Mouse (Mus musculus): ENCODE data around the gene Grm8. TPM values are rescaled to one million over a fixed set of nuclear protein-coding genes. Genes with fewer than 3 reads are reported as not detected.

Grm8 gene
- polyA plus RNA-seq, 1 experiment from 2014 or later, result not detected

DNA sequence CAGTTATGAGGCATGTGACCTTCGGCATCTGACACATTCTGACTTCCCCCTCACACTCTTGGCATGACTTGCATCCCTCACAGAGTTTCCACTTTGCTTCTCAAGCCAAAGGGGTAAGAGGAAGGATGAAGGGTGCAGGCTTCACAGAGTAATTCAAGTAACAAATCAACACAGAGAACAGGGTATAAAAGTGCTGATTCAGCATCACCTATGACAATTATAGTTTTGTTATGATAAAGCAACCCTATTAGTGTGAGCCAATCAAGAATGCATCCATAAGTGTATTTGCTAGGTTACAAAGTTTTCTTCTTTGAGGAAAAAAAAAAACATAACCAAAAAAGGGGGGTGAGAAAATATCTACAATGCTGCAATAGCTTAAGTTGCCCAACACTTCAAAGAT lies 117.3 kb downstream of the Grm8 start:
- no peaks in the 10 kb centered on the region for H3K4me1 ChIP-seq
- H3K27ac ChIP-seq, result no peak overlapping the region
- H3K27me3 ChIP-seq, result no peaks in the 10 kb centered on the region
- no peaks in the 10 kb centered on the region for H3K36me3 ChIP-seq
- no peaks in the 10 kb centered on the region for H3K9me3 ChIP-seq
- H3K9ac ChIP-seq, result no peak overlapping the region
- H3K4me3 ChIP-seq, result no peak overlapping the region
- 77% methylated on average over 1 of the region's 1 CpGs for whole genome bisulfite sequencing
- ATAC-seq (ENCODE audit: borderline replicate concordance, extremely low read depth, low FRiP score, low TSS enrichment), result no peak
- H3K4me2 ChIP-seq, result no peak overlapping the region

DNA sequence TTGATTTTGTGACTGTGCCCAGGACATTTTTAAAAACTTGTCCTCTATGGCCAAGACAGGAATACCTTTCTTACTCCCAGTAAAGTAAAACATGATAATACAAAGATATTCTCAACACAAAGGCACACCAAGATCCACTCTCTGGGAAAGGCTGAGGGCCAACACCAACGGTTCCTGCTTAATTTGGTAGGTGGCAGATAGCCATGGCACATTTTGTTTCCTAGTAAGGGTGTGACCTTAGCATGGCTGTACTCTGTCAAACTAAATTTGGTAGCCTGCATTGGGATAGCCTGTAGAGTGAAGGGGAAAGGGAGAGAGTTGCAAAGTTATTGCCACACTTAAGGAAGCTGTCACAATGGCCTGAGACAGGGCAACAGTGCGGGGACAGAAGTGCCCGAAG lies 128.0 kb downstream of the Grm8 start:
- Histone ChIP-seq H3K27me3 (no peaks in the 10 kb centered on the region), H3K9me3 (no peaks in the 10 kb centered on the region), H3K9ac (no peak overlapping the region), H3K27ac (no peak overlapping the region), H3K4me2 (no peak overlapping the region), H3K4me1 (no peaks in the 10 kb centered on the region), H3K4me3 (no peak overlapping the region), H3K36me3 (no peaks in the 10 kb centered on the region)
- no peak for ATAC-seq (ENCODE audit: borderline replicate concordance, extremely low read depth, low FRiP score, low TSS enrichment)
- 69% methylated on average over 3 of the region's 3 CpGs for WGBS

DNA sequence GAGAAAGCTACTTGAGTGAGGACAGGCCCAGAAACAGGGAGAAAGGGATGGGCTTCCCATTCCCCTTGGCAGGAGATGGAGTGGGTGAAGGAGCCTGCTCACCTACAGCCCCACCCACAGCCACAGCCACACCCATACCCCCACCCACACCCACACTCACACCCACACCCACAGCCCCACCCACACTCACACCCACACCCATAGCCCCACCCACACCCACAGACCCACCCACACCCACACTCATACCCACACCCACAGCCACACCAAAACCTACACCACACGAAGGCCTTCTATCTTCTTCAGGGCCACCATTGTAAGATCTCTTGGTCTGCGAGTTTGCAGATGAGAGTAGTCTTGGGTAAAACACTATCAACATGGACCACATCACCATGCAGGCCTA lies 137.7 kb downstream of the Grm8 start:
- 84% methylated on average over 2 of the region's 2 CpGs for WGBS
- Histone ChIP-seq H3K36me3 (no peaks in the 10 kb centered on the region), H3K9me3 (no peaks in the 10 kb centered on the region), H3K27me3 (no peaks in the 10 kb centered on the region), H3K4me1 (no peaks in the 10 kb centered on the region), H3K9ac (no peak overlapping the region), H3K4me3 (no peak overlapping the region), H3K4me2 (no peak overlapping the region), H3K27ac (no peak overlapping the region)
- no peak for ATAC-seq (ENCODE audit: borderline replicate concordance, extremely low read depth, low FRiP score, low TSS enrichment)

DNA sequence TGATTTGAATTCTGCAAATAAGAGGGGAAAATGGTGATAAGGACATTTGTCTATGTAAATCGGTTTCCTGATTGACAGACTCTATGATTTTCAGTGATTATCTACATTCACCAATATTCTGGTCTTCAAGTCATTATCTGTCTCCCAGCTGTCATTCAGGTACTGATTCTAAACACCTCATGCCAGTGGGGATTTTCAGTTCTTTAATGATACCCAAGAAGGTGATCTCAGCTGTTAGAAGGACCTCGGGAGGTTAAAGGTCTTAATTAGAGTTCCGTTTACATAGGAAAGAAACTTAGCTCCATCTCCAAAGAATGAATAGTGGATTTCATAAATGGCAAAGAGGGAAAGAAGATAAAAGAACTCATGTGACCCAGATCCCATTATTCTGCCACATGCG lies 143.7 kb downstream of the Grm8 start:
- H3K9me3 ChIP-seq, result no peaks in the 10 kb centered on the region
- no peak overlapping the region for H3K4me2 ChIP-seq
- H3K4me1 ChIP-seq, result no peaks in the 10 kb centered on the region
- WGBS, result 72% methylated on average over 4 of the region's 4 CpGs
- H3K36me3 ChIP-seq, result no peaks in the 10 kb centered on the region
- no peak overlapping the region for H3K9ac ChIP-seq
- no peak for ATAC-seq (ENCODE audit: borderline replicate concordance, extremely low read depth, low FRiP score, low TSS enrichment)
- H3K27me3 ChIP-seq, result no peaks in the 10 kb centered on the region
- H3K27ac ChIP-seq, result no peak overlapping the region
- no peak overlapping the region for H3K4me3 ChIP-seq

DNA sequence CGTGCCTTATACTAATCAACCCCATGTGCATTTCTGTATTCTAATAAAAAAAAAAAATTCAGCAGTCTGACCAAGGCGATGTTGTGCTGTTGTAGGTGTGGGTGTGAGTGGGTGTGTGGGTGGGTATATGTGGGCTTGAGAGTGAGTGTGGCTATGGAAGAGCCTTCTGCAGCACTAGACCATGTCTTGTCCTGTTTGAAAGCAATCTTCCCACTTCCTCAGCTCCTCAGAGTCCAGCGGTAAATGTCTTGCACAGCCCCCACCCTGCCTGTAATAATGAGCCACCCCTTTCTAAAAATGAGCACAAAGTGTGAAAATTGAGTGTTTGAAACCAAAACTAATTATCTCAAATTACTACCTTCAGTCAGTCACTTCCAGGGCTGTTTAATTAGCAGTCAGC lies 152.4 kb downstream of the Grm8 start:
- Histone ChIP-seq H3K27ac (no peak overlapping the region), H3K4me2 (no peak overlapping the region), H3K36me3 (no peaks in the 10 kb centered on the region), H3K27me3 (no peaks in the 10 kb centered on the region), H3K9ac (no peak overlapping the region), H3K4me3 (no peak overlapping the region), H3K4me1 (no peaks in the 10 kb centered on the region), H3K9me3 (no peaks in the 10 kb centered on the region)
- ATAC-seq (ENCODE audit: borderline replicate concordance, extremely low read depth, low FRiP score, low TSS enrichment), result no peak
- WGBS, result 88% methylated on average over 3 of the region's 3 CpGs

DNA sequence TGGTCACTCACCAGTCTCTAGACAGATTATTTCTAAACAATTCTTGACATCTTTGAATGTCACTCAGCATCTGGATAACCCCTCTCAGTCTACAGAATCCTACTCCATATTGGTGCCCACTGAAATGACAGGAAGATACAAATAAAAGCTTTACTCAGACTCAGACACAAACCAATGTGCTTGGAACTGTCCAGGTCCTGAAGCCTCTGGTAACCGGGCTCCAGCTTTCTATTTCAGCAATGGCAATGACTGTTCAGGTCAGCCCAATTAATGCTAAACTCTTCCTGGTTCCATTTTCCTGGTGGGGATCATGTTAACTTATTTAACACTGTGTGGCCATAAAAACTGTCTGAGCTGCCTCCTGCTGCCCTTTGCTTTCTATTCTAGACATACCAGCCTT lies 153.0 kb downstream of the Grm8 start:
- ATAC-seq (ENCODE audit: borderline replicate concordance, extremely low read depth, low FRiP score, low TSS enrichment), result no peak
- Histone ChIP-seq H3K9ac (no peak overlapping the region), H3K27ac (no peak overlapping the region), H3K36me3 (no peaks in the 10 kb centered on the region), H3K9me3 (no peaks in the 10 kb centered on the region), H3K4me2 (no peak overlapping the region), H3K27me3 (no peaks in the 10 kb centered on the region), H3K4me1 (no peaks in the 10 kb centered on the region), H3K4me3 (no peak overlapping the region)
- 30% methylated on average over 1 of the region's 1 CpGs for WGBS

DNA sequence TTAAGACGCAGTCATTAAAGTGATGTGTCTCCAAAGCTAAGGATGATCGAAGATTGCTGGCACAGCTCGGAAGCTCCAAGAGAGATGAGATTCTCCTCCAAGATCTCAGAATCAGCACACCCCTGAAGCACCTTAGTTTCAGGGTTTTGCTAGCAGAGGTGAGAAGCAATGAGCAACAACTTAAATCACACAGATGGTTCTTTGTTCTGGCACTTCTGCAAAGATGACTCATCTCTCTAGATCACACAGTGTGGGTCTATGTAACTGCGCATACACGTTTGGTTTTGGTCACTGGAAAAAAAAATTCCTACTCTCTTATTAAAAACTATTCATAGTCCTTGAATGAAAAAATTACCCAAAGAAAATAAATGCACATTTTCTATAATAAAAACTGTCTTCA lies 157.6 kb downstream of the Grm8 start:
- Histone ChIP-seq H3K4me3 (no peak overlapping the region), H3K9me3 (no peaks in the 10 kb centered on the region), H3K27ac (no peak overlapping the region), H3K36me3 (no peaks in the 10 kb centered on the region), H3K4me2 (no peak overlapping the region), H3K9ac (no peak overlapping the region), H3K4me1 (no peaks in the 10 kb centered on the region), H3K27me3 (no peaks in the 10 kb centered on the region)
- ATAC-seq (ENCODE audit: borderline replicate concordance, extremely low read depth, low FRiP score, low TSS enrichment), result no peak
- 84% methylated on average over 5 of the region's 5 CpGs for WGBS

DNA sequence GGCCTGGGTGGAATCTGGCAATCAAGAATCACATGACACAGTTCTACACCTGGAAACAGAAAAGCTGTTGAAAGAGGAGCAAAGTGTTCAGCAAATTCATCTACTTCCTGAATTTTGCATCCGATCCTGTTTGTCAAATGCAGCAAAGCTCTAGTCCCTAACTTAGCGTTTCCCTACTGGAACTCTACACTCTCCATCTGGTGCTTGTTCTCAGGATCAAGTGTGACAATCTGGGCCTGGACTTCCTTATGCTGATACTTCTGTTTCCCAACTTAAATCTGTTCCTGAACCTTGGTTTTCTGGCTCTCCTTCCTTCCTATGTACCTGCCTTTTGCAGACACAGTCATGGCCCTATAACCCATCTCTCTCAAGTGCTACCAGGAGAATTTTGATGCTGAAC lies 166.1 kb downstream of the Grm8 start:
- no peak overlapping the region for H3K4me2 ChIP-seq
- WGBS, result 77% methylated on average over 2 of the region's 2 CpGs
- no peak overlapping the region for H3K9ac ChIP-seq
- H3K27me3 ChIP-seq, result no peaks in the 10 kb centered on the region
- no peaks in the 10 kb centered on the region for H3K4me1 ChIP-seq
- H3K27ac ChIP-seq, result no peak overlapping the region
- no peaks in the 10 kb centered on the region for H3K36me3 ChIP-seq
- no peaks in the 10 kb centered on the region for H3K9me3 ChIP-seq
- no peak for ATAC-seq (ENCODE audit: borderline replicate concordance, extremely low read depth, low FRiP score, low TSS enrichment)
- H3K4me3 ChIP-seq, result no peak overlapping the region

DNA sequence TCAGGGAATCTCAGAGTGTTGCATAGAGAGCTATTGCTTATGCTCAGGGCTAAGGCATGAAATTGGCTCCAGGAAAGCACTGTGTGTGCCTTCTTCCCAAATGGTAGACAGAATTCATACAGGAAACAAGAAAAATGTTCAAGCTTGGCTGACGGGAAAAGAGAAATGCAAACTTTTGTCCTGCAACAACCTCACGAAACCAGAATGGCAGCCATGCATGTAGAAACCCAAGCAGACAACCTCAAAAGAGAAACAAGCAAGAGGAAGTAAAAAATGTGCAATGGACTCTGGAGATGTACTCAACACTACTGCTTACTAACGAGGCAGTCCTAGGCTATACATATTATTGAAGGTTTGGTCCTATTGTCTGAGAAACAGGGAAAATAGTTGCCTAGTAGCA lies 167.9 kb downstream of the Grm8 start:
- ATAC-seq (ENCODE audit: borderline replicate concordance, extremely low read depth, low FRiP score, low TSS enrichment), result no peak
- H3K4me1 ChIP-seq, result no peaks in the 10 kb centered on the region
- 76% methylated on average over 3 of the region's 3 CpGs for WGBS
- no peak overlapping the region for H3K27ac ChIP-seq
- H3K9me3 ChIP-seq, result no peaks in the 10 kb centered on the region
- H3K4me3 ChIP-seq, result no peak overlapping the region
- no peak overlapping the region for H3K4me2 ChIP-seq
- H3K36me3 ChIP-seq, result no peaks in the 10 kb centered on the region
- H3K27me3 ChIP-seq, result no peaks in the 10 kb centered on the region
- no peak overlapping the region for H3K9ac ChIP-seq

DNA sequence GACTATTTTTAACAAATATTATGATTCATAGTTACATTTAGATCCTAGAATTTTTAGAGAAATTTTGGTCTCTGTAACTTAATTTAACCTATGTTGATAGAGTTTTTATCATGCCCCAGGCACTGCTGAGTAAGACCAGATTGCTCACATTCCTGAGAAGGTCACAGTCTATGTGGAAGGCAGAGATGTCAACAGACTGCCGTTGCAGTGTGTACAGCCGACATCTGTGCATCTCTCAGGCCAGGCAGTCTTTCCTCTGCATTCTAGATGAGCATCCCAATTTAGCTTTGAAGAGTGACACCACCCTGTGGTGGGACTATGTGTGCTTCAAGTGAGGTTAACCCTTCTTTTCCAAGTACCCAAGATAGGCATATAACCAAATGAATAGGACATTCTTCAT lies 169.7 kb downstream of the Grm8 start:
- Histone ChIP-seq H3K4me1 (no peaks in the 10 kb centered on the region), H3K9me3 (no peaks in the 10 kb centered on the region), H3K4me2 (no peak overlapping the region), H3K9ac (no peak overlapping the region), H3K27ac (no peak overlapping the region), H3K4me3 (no peak overlapping the region), H3K27me3 (no peaks in the 10 kb centered on the region), H3K36me3 (no peaks in the 10 kb centered on the region)
- no peak for ATAC-seq (ENCODE audit: borderline replicate concordance, extremely low read depth, low FRiP score, low TSS enrichment)
- 11% methylated on average over 2 of the region's 2 CpGs for WGBS

DNA sequence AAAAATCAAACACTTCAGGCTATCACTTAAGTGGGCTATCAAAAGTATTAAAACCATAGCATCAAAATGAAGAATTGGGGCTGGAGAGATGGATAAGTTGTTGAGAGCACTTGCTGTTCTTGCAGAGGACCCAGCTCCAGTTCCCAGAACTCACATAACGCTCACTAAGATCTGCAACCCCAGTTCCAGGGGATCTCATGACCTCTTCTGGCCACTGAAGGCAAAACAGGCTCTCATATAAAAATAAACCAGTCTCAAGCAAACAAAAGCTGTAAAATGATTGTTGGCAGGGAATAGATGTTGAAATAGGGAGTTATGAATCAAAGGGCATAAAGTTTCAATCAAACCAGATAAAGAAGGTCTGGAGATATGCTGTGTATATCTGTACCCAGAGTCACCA lies 171.1 kb downstream of the Grm8 start:
- WGBS, result 59% methylated on average over 1 of the region's 1 CpGs
- H3K4me2 ChIP-seq, result no peak overlapping the region
- no peak for ATAC-seq (ENCODE audit: borderline replicate concordance, extremely low read depth, low FRiP score, low TSS enrichment)
- H3K9me3 ChIP-seq, result no peaks in the 10 kb centered on the region
- no peak overlapping the region for H3K4me3 ChIP-seq
- H3K27ac ChIP-seq, result no peak overlapping the region
- H3K9ac ChIP-seq, result no peak overlapping the region
- no peaks in the 10 kb centered on the region for H3K36me3 ChIP-seq
- H3K27me3 ChIP-seq, result no peaks in the 10 kb centered on the region
- H3K4me1 ChIP-seq, result no peaks in the 10 kb centered on the region

DNA sequence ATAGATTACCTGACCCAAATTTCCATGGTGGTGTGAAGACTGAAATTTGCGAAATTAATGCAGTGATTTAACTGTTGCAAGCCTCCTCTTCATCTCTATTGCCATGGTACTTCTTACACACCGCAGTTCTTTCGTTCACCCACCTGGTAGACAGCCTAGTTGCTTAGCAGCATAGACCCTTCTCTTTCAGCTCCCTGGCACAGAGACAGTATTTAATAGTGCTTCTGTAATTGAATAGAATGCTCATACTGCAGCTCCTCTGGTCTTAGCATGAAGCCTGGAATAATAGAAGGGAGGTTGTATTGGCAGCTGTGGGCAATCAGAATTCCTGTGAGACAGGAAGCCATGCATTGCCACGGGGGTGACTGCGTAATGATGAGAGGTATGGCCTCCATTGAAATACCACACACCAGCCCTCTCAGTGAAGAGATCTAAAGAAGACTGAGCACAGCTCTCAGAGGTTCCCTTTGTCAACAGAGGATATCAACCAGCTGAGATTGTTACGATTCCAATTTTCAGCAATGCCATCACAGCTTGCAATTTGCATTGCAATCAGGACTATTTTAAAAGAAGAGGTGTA lies 178.6 kb downstream of the Grm8 start:
- H3K4me1 ChIP-seq, result no peaks in the 10 kb centered on the region
- no peak overlapping the region for H3K9ac ChIP-seq
- 79% methylated on average over 6 of the region's 6 CpGs for WGBS
- H3K36me3 ChIP-seq, result no peaks in the 10 kb centered on the region
- no peak for ATAC-seq (ENCODE audit: borderline replicate concordance, extremely low read depth, low FRiP score, low TSS enrichment)
- no peaks in the 10 kb centered on the region for H3K9me3 ChIP-seq
- no peak overlapping the region for H3K27ac ChIP-seq
- no peak overlapping the region for H3K4me2 ChIP-seq
- H3K4me3 ChIP-seq, result no peak overlapping the region
- no peaks in the 10 kb centered on the region for H3K27me3 ChIP-seq

DNA sequence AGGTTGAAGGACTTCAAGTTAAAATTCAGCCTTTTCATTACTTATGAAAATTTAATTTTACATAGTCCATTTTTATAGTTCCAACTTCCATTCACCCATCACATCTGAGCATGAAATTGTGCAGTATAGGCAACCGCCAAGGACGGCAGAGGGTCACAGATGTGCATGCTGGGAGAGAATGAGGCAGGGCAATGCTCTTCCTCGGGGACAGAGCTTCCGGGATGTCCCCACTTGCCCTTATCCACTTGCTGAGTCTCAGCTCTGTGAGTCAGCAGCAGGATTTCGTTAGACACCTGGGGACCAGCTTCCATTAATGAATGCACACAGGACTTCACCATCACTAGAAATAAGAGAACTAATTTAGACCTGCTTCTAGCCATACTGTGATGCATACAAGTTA lies 183.5 kb downstream of the Grm8 start:
- no peak overlapping the region for H3K27ac ChIP-seq
- no peaks in the 10 kb centered on the region for H3K36me3 ChIP-seq
- no peaks in the 10 kb centered on the region for H3K4me1 ChIP-seq
- WGBS, result 77% methylated on average over 5 of the region's 5 CpGs
- H3K9me3 ChIP-seq, result no peaks in the 10 kb centered on the region
- ATAC-seq (ENCODE audit: borderline replicate concordance, extremely low read depth, low FRiP score, low TSS enrichment), result no peak
- H3K4me2 ChIP-seq, result no peak overlapping the region
- no peak overlapping the region for H3K9ac ChIP-seq
- no peak overlapping the region for H3K4me3 ChIP-seq
- H3K27me3 ChIP-seq, result no peaks in the 10 kb centered on the region
